Mouse (Mus musculus): ENCODE results near the gene Mtmr6.

DNA sequence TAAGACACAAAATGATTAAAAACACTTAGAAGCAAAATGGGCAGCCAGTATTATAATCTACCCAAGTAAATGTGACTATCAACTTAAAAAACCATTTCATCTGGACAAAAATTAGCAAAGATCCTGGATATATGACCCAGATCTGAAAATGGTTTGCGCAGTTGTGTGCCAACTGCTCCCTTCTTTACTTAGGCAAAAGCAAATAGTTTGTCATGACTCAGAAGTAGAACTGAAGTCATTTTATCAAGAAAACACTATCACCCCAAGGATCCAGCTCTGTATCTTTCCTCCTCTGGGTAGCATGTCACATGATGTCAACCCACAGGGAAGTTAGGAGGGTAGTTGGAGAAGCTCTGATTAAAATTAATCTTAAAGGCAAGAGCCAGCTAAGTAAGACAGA is 54.2 kb downstream of the Mtmr6 start:
- TF ChIP-seq POLR2A (IDR thresholded peaks at IDR 0.05; ENCODE audit: insufficient read length, low read depth) = no peak
- TF ChIP-seq MYOG (IDR thresholded peaks at IDR 0.05; ENCODE audit: control insufficient read depth in 1 of 3, insufficient read depth in 1 of 3, insufficient read length in 2 of 3, low read depth in 2 of 3) = no peak
- TF ChIP-seq POLR2AphosphoS2 (IDR thresholded peaks at IDR 0.05; ENCODE audit: insufficient read length, low read depth) = no peak
- TF ChIP-seq TCF12 (IDR thresholded peaks at IDR 0.05; ENCODE audit: insufficient read depth, poor library complexity, severe bottlenecking) = no peak
- TF ChIP-seq E2F4 (IDR thresholded peaks at IDR 0.05; ENCODE audit: insufficient read depth) = no peak
- no peak for TF ChIP-seq MAX (IDR thresholded peaks at IDR 0.05; ENCODE audit: low read depth)
